In the genomic region with DNA sequence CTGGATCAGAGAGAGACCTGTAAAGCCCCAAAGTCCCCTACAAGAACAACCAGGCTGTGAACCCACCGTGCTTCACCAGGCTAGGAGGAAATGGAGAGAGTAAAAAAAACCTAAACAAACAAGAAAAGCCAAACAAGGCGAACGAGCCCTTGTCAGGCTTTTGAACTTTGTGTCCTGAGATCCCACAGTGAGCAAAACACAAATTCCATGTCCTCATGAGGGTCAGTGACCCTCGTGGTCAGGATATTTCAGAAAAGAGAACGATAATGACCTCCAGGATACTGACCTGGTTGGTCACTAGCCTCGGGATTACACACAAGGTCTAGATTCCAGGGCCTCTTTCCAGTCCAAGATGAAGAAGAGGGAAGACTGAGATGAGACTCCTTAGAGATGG, we compare ENCODE assay signal across 8 mouse cellular contexts. TPM values are rescaled to one million over a fixed set of nuclear protein-coding genes. Genes with fewer than 3 reads are reported as not detected.
DNase-seq lines count a peak whose midpoint lies in the region; ATAC-seq and TF ChIP-seq lines count a peak whose summit lies in the region.

No protein-coding gene starts in this region.

- peak overlapping the region; percentile 91 for H3K4me2 ChIP-seq in liver, embryonic 12.5 days

- no peak for TF ChIP-seq CTCF in gastrocnemius, adult 2 months (IDR thresholded peaks at IDR 0.05)
- TF ChIP-seq CTCF in testis, adult 2 months (IDR thresholded peaks at IDR 0.05; ENCODE audit: control insufficient read depth, insufficient read depth, insufficient replicate concordance, low read depth, low read length), result no peak

- 28% methylated on average over 6 of the region's 6 CpGs for WGBS in liver, embryonic 12.5 days (ENCODE audit: insufficient replicate concordance)

- H3K9ac ChIP-seq in liver, embryonic 12.5 days, result peak overlapping the region; percentile 81

- DNase-seq in gastrocnemius, adult 2 months, result no peak
- DNase-seq in gastrocnemius, postnatal 10 days, result no peak
- DNase-seq in testis, postnatal 10 days (ENCODE audit: low spot score), result no peak
- no peak for DNase-seq in ovary, postnatal 36 days (ENCODE audit: low spot score)
- no peak for DNase-seq in left cerebral cortex, adult 9 months (ENCODE audit: low spot score in 2 of 2)
- no peak for DNase-seq in left cerebral cortex, postnatal 14 days (ENCODE audit: low spot score in 2 of 2)

- H3K36me3 ChIP-seq in testis, adult 2 months (ENCODE audit: control insufficient read depth, insufficient read depth, low read length), result no peaks in the 10 kb centered on the region
- peaks cover 2% of the 10 kb centered on the region; the same call in 1 of the 2 replicates for H3K36me3 ChIP-seq in liver, embryonic 12.5 days

- intact Hi-C loops in gastrocnemius, adult 2 months (cut with DNase I), result loop anchor here (2.0 to 5.0 kb wide), 4 partner anchors 91 to 329 kb away; no protein-coding TSS in a partner anchor
- intact Hi-C loops in left cerebral cortex, postnatal 14 days (cut with DNase I), result loop anchor here (5.0 kb wide), 2 partner anchors 90 to 120 kb away; partner anchors contain the start of gene Alg14

- no peaks in the 10 kb centered on the region; the same call in 1 of the 2 replicates for H3K4me1 ChIP-seq in testis, adult 2 months (ENCODE audit: control insufficient read depth, insufficient read depth, low read length)
- H3K4me1 ChIP-seq in liver, embryonic 12.5 days, result peaks cover 47% of the 10 kb centered on the region

- H3K27me3 ChIP-seq in testis, adult 2 months (ENCODE audit: control insufficient read depth, insufficient read depth, low read length), result no peaks in the 10 kb centered on the region
- H3K27me3 ChIP-seq in liver, embryonic 12.5 days (replicated peaks), result no peaks in the 10 kb centered on the region

- H3K4me3 ChIP-seq in gastrocnemius, adult 2 months, result peak overlapping the region; percentile 90
- H3K4me3 ChIP-seq in testis, adult 2 months (ENCODE audit: control insufficient read depth, low read depth, low read length), result peak overlapping the region; percentile 90
- peak overlapping the region; percentile 68 for H3K4me3 ChIP-seq in liver, embryonic 12.5 days

- no peak; the same call in 1 of the 2 replicates for ATAC-seq in liver, embryonic 12.5 days

- no peaks in the 10 kb centered on the region for H3K9me3 ChIP-seq in liver, embryonic 12.5 days (replicated peaks)

- TF ChIP-seq POLR2A in testis, adult 2 months (IDR thresholded peaks at IDR 0.05; ENCODE audit: control insufficient read depth, low read depth, low read length), result no peak

- H3K27ac ChIP-seq in gastrocnemius, adult 2 months, result peak overlapping the region; percentile 86
- no peak overlapping the region for H3K27ac ChIP-seq in testis, adult 2 months (ENCODE audit: control insufficient read depth, insufficient read depth, low read depth, low read length)
- peak overlapping the region; percentile 79 for H3K27ac ChIP-seq in liver, embryonic 12.5 days

RNA-seq across cellular contexts. Expression of gene Rwdd3, which starts 0.4 kb away (rescaled TPM):
- total RNA-seq in gastrocnemius, adult 2 months (2021), result 1 to 10 TPM; 2.0 to 2.5 TPM
- 1 to 10 TPM; 3.6 to 4.7 TPM for total RNA-seq in gastrocnemius, postnatal 10 days (2021)
- 1.3 and 1.8 TPM in 2 replicates for polyA plus RNA-seq in testis, adult 2 months (2012; rRNA removed)
- 1.8 and 2.4 TPM in 2 replicates for polyA plus RNA-seq in liver, embryonic 12.5 days (2016; fragmentation: Nextera tagmentation; extraction: Ambion mirVana)
- 10 to 100 TPM in 1 of 2 experiments, 1 to 10 TPM in 1; 9.0 to 11.8 TPM for total RNA-seq in left cerebral cortex, postnatal 14 days (2021)
